Mouse (Mus musculus): ENCODE data around the gene Pkp3. TPM values are rescaled to one million over a fixed set of nuclear protein-coding genes. Genes with fewer than 3 reads are reported as not detected.

Gene Pkp3
- polyA plus RNA-seq, 1 experiment from 2014 or later, result 11.1 TPM

- Histone ChIP-seq H3K27me3 (ENCODE audit: insufficient read depth, low read length) (no peaks in the 10 kb centered on the region), H3K27ac (peak overlapping the region; percentile 88), H3K4me1 (replicated peaks; ENCODE audit: insufficient read depth, low read length) (no peaks in the 10 kb centered on the region; the same call in 1 of the 2 replicates), H3K4me2 (ENCODE audit: low read length) (peak overlapping the region; percentile 69), H3K9me3 (replicated peaks; ENCODE audit: low read length) (no peaks in the 10 kb centered on the region), H3K36me3 (ENCODE audit: insufficient read depth, low read length) (no peaks in the 10 kb centered on the region), H3K9ac (ENCODE audit: low read depth, low read length) (peak overlapping the region; percentile 51), H3K4me3 (replicated peaks; ENCODE audit: low read depth, low read length) (peak overlapping the region; percentile 26)
- peak; percentile 94 for TF ChIP-seq CTCF (IDR thresholded peaks at IDR 0.05; ENCODE audit: low read depth)
- DNase-seq (ENCODE audit: low spot score) (peak; percentile 97), ATAC-seq (replicated peaks; ENCODE audit: low FRiP score, low read depth) (peak; percentile 81)
- 11% methylated on average over 21 of the region's 21 CpGs for WGBS
Measured at GRCm38 (mm10) chr7:141048226-141049218, 29.5 kb upstream of the Pkp3 start.

GRCm38 (mm10) chr7:141049326-141049725, 28.7 kb upstream of the Pkp3 start:
- H3K36me3 ChIP-seq (ENCODE audit: insufficient read depth, low read length), result no peaks in the 10 kb centered on the region
- H3K4me3 ChIP-seq (replicated peaks; ENCODE audit: low read depth, low read length), result no peak overlapping the region
- H3K9me3 ChIP-seq (replicated peaks; ENCODE audit: low read length), result no peaks in the 10 kb centered on the region
- H3K27ac ChIP-seq, result no peak overlapping the region
- H3K27me3 ChIP-seq (ENCODE audit: insufficient read depth, low read length), result no peaks in the 10 kb centered on the region
- WGBS, result 60% methylated on average over 2 of the region's 2 CpGs
- no peak overlapping the region for H3K9ac ChIP-seq (ENCODE audit: low read depth, low read length)
- no peak overlapping the region for H3K4me2 ChIP-seq (ENCODE audit: low read length)
- H3K4me1 ChIP-seq (replicated peaks; ENCODE audit: insufficient read depth, low read length), result no peaks in the 10 kb centered on the region; the same call in 1 of the 2 replicates
- no peak for DNase-seq (ENCODE audit: low spot score)
- no peak for TF ChIP-seq CTCF (IDR thresholded peaks at IDR 0.05; ENCODE audit: low read depth)
- ATAC-seq (replicated peaks; ENCODE audit: low FRiP score, low read depth), result no peak

- Histone ChIP-seq H3K4me2 (ENCODE audit: low read length) (no peak overlapping the region), H3K27ac (no peak overlapping the region), H3K9me3 (replicated peaks; ENCODE audit: low read length) (no peaks in the 10 kb centered on the region), H3K9ac (ENCODE audit: low read depth, low read length) (no peak overlapping the region), H3K36me3 (ENCODE audit: insufficient read depth, low read length) (no peaks in the 10 kb centered on the region), H3K4me1 (replicated peaks; ENCODE audit: insufficient read depth, low read length) (no peaks in the 10 kb centered on the region; the same call in 1 of the 2 replicates), H3K4me3 (replicated peaks; ENCODE audit: low read depth, low read length) (no peak overlapping the region), H3K27me3 (ENCODE audit: insufficient read depth, low read length) (no peaks in the 10 kb centered on the region)
- no peak for ATAC-seq (replicated peaks; ENCODE audit: low FRiP score, low read depth)
- DNase-seq (ENCODE audit: low spot score), result no peak
- TF ChIP-seq CTCF (IDR thresholded peaks at IDR 0.05; ENCODE audit: low read depth), result no peak
- WGBS, result 66% methylated on average over 17 of the region's 17 CpGs
Measured at GRCm38 (mm10) chr7:141051060-141051685, 26.8 kb upstream of the Pkp3 start.

DNA sequence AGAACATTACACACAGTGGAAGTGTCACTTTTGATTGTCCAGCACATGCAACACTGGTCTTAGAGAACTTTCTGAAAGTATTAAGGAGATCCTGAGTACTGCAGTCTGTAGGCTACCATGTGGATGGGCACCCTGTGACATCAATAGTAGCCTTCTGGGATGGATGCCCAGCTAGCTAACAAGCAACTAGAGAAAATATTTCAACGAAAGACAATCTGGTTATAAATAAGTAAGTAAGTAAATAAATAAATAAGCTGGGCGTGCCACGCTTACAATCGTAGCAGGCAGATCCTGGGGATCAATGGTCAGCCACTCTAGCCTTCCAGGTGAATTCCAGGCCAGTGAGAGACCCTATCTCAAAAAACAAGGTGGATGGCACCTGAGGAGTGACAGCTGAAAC, 26.0 kb upstream of the Pkp3 start:
- Histone ChIP-seq H3K9me3 (replicated peaks; ENCODE audit: low read length) (no peaks in the 10 kb centered on the region), H3K4me2 (ENCODE audit: low read length) (no peak overlapping the region), H3K27me3 (ENCODE audit: insufficient read depth, low read length) (no peaks in the 10 kb centered on the region), H3K36me3 (ENCODE audit: insufficient read depth, low read length) (no peaks in the 10 kb centered on the region), H3K27ac (no peak overlapping the region), H3K4me1 (replicated peaks; ENCODE audit: insufficient read depth, low read length) (no peaks in the 10 kb centered on the region; the same call in 1 of the 2 replicates), H3K9ac (ENCODE audit: low read depth, low read length) (no peak overlapping the region), H3K4me3 (replicated peaks; ENCODE audit: low read depth, low read length) (no peak overlapping the region)
- DNase-seq (ENCODE audit: low spot score) (no peak), ATAC-seq (replicated peaks; ENCODE audit: low FRiP score, low read depth) (no peak)
- WGBS, result 87% methylated on average over 4 of the region's 4 CpGs
- TF ChIP-seq CTCF (IDR thresholded peaks at IDR 0.05; ENCODE audit: low read depth), result no peak

GRCm38 (mm10) chr7:141052421-141052820, 25.6 kb upstream of the Pkp3 start:
- no peaks in the 10 kb centered on the region; the same call in 1 of the 2 replicates for H3K4me1 ChIP-seq (replicated peaks; ENCODE audit: insufficient read depth, low read length)
- H3K27me3 ChIP-seq (ENCODE audit: insufficient read depth, low read length), result no peaks in the 10 kb centered on the region
- TF ChIP-seq CTCF (IDR thresholded peaks at IDR 0.05; ENCODE audit: low read depth), result no peak
- 65% methylated on average over 2 of the region's 2 CpGs for WGBS
- no peak overlapping the region for H3K9ac ChIP-seq (ENCODE audit: low read depth, low read length)
- ATAC-seq (replicated peaks; ENCODE audit: low FRiP score, low read depth) (no peak), DNase-seq (ENCODE audit: low spot score) (no peak)
- H3K27ac ChIP-seq, result no peak overlapping the region
- H3K9me3 ChIP-seq (replicated peaks; ENCODE audit: low read length), result no peaks in the 10 kb centered on the region
- no peaks in the 10 kb centered on the region for H3K36me3 ChIP-seq (ENCODE audit: insufficient read depth, low read length)
- no peak overlapping the region for H3K4me2 ChIP-seq (ENCODE audit: low read length)
- no peak overlapping the region for H3K4me3 ChIP-seq (replicated peaks; ENCODE audit: low read depth, low read length)

GRCm38 (mm10) chr7:141055785-141056184, 22.2 kb upstream of the Pkp3 start:
- Histone ChIP-seq H3K36me3 (ENCODE audit: insufficient read depth, low read length) (no peaks in the 10 kb centered on the region), H3K9me3 (replicated peaks; ENCODE audit: low read length) (no peaks in the 10 kb centered on the region), H3K4me1 (replicated peaks; ENCODE audit: insufficient read depth, low read length) (0 out of 2 replicates have a peak, but pooled peaks cover 3% of the 10 kb centered on the region), H3K4me3 (replicated peaks; ENCODE audit: low read depth, low read length) (no peak overlapping the region), H3K27me3 (ENCODE audit: insufficient read depth, low read length) (no peaks in the 10 kb centered on the region), H3K9ac (ENCODE audit: low read depth, low read length) (no peak overlapping the region), H3K4me2 (ENCODE audit: low read length) (no peak overlapping the region), H3K27ac (no peak overlapping the region)
- no peak for ATAC-seq (replicated peaks; ENCODE audit: low FRiP score, low read depth)
- DNase-seq (ENCODE audit: low spot score), result no peak
- WGBS, result 78% methylated on average over 4 of the region's 4 CpGs
- no peak for TF ChIP-seq CTCF (IDR thresholded peaks at IDR 0.05; ENCODE audit: low read depth)

Data from kidney, postnatal 0 days (tissue).